Mouse (Mus musculus): Measurements from ENCODE around the gene Cox14.

The Cox14 gene

DNA sequence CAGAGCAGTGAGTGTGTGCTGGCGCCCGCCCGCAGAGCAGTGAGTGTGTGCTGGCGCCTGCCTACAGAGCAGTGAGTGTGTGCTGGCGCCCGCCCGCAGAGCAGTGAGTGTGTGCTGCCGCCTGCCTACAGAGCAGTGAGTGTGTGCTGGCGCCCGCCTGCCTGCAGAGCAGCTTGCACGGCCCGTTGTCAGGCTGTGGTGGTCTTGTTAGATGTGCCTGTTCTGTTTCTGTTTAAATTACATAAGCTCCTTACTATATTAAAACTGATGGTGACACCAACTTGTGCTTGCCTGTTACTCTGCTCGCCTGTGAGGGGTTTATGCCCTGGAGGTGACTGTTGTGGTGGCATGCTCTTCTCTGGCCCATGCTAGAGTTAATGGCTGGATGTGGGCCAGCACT, 17.2 kb upstream of the Cox14 start:
- DNase-seq (ENCODE audit: low read depth, low spot score): no peak

DNA sequence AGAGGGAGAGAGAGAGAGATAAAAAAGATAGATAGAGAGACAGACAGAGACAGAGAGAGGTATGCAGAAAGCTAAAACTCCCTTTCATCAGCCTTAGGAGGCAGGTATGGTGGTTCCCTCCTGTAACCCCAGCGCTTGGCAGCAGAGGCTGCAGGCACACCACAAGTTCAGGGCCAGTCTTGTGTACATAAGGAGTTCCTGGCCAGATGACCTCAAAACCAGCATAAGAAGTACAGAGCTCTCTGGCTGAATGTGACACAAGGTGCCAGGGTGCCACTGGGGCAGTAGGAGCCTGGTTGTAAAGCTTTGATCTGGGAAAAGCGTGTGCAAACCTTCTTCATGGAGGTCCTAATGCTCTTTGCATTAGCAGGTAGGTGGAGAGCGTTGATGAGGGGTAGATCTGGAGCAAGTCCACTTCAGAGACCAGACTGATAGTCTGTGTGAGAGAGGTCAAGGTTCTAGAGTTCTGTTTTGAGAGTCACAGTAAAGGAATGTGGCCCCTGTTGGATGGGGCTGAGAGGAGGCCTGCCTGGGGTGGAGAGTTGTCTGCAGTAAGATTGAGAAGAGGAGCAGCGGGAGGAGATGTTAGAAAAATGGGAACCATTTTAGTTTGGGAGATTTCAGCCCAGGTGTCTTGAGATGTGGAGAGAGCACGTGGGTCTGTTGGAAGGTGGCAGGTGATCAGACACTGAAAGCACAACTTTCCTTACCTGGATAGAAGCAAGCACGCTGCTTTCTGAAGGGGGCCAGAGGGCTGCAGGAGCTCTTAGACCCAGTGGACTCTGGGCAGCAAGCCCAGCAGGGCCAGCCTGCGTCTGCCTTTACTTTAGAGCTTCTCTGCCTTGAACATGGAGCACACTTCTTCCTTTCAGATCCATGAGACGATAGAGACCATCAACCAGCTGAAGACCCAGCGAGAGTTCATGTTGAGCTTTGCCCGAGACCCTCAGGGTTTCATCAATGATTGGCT, 14.9 kb upstream of the Cox14 start:
- no peak for DNase-seq (ENCODE audit: low read depth, low spot score)

DNA sequence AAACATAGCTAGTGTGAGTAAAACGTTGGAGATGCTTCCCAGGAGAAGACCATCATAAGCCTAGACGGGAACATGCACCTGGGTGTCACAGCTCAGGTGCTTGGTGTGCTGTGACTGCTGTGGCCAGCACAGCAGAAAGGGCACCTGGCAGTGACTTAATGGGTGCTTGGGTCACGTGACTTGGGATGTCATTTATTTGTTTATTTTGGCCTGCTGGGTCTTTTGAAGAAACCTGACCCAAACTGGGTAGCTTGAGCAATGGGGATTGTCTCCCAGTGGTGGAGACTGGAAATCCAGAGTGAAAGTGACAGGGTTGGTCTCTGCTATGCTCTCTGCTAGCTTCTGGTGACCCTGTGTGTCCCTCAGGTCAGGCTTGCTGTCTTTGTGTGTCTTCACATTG, 13.9 kb upstream of the Cox14 start:
- no peak for DNase-seq (ENCODE audit: low read depth, low spot score)

DNA sequence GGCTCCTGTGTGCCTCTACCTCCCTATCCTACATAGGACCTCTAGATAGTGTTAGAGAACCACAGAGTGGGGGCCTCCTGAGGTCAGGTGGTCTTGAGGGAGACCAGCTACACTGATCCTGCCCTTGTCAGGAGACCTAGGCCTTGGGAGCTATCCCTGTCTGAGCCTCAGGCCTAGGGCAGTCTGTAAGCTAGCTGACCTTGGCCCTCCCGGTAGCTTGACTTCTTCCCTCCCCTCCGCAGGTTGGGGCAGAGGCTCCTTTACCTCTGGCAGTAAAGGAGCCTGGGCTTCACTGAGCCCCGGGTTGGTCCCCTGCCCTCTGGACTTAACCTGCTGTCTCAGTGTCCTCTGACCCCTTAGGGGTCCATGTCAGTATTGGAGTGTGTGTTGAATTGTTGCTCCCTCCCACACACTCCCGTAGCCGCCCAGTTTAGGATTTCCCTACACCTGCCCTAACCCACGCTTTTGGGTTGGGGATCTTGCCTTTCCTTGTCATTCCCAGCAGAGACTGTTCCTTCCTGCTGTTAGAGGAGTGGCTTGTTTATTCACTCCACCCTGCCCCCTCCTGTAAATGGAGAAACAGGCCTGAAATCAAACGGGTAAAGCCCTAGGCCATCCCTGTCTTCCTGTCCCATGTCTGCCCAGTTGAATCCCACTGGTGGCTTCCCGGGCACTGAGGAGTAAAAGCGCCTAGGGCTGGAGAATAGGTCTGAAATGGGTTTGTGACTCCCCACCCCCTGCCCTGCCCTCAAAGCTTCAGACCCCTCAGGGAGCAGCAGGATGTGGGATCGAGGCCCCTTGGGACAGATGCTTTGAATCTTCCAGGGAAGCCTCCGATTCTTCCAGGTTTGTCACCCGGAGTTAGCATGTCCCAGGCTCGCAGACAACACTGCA, 12.5 kb upstream of the Cox14 start:
- peak; percentile 59 for DNase-seq (ENCODE audit: low read depth, low spot score)

DNA sequence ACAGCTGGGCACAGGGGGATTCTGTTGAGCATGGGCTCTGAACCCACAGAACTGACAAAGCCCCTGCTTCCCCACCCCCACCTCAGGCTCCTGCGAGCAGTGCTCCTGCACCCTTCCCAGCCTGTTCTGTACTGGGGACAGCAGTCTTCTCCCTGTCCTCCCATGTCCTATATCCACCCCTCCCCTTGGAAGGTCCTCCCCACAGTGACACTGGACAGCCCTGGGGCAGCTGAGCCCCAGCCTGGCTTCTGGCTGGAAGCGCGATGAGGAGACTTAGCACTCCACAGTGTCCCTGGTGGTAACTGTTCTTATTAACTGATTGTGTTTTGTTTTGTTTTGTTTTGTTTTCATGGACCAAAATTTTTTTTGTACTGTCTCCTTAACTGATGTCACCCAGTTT, 11.8 kb upstream of the Cox14 start:
- DNase-seq (ENCODE audit: low read depth, low spot score): no peak

DNA sequence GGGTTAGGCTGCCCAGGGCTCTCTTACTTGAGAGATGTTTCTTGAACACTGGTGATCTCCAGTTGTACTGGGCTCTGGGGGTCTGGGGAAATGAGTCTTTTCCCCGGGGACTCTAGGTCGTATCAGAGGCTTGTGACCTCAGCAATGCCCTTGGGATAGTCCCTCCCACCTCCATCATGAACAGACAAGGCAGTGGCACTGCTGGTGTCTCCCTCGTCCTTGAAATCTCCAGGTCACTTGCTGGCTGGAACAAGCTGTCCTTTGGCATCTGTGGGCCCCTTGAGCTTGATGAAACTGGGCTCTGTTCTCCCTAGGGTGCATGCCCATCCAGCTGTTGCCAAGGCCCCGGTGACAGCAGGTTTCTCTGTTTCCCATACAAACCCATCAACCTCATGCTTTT, 11.2 kb upstream of the Cox14 start:
- DNase-seq (ENCODE audit: low read depth, low spot score): no peak

DNA sequence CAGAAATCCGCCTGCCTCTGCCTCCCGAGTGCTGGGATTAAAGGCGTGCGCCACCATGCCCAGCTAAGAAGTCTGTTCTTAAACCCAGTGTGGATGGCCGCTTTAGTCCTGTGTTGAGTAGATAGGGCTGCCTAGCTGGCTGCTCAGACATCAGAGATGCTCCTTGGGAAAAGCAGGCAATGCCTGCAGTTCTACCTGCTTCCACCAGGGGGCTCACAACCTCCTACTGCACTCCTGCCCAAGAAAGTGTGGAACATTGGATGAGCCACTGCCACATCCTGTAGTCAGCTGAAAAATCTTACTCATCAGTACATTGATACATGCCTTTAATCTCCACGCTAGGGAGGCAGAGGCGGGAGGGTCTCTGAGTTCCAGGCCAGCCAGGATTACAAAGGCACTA, 10.6 kb upstream of the Cox14 start:
- DNase-seq (ENCODE audit: low read depth, low spot score): peak; percentile 84

DNA sequence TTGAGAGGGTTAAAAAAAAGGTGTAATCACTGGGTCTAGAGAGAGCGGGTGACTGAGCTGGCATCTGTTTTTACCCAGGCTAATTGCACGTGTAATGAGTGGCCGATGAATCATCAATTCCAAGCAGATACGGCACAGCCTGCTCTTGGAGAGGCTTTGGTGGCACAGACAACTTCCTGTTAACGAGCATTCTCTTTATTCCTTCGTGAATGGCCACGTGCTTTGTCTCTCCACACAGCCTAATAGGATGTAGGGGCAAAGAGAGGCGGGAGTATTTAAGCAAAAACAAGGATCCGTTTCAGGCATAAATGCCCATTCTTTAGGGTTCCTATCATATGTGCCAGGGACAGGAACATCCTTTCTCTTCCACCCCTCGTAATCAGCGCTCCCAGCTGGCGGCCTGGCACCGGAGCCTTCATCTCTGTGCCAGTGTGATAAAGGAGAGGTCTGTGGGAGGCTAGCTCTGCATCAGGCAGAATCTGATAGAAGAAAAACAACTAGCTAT, 10.0 kb upstream of the Cox14 start:
- DNase-seq (ENCODE audit: low read depth, low spot score): no peak

DNA sequence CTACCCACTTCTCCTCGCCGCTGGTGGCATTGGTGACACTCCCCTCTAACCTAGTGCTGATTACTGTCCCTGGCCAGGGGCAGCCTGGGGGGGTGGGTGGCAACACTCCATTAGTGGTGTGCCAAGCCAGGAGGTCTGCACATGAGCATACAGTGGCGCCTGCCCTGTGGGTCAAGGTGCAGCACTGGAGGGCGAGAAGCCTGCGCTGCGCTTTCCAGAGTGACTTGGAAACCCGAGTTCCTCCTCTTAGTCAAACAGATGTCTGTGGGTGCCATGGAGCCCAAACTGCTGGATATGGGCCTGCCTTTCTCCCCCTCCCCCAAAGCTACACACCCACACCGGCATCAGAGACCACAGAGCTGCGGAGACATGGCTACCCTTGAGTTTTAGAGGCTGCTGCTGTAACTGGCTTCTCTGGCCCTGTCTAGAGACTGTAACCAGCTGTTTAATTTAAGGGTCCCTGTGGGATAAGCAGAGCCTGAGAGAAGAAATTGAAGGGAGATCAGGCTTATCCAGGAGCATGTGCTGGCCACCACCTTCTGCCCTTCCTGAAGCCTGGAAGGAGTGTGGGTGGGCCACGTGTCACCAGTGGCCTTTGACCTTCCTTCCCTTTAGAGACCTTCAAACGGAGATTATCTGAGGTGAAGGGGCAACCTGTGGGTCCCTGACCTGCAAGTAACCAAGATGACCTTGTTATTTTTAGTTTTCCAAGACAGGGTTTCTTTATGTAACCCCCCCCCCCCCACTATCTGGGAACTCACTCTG, 9.3 kb upstream of the Cox14 start:
- DNase-seq (ENCODE audit: low read depth, low spot score): no peak

DNA sequence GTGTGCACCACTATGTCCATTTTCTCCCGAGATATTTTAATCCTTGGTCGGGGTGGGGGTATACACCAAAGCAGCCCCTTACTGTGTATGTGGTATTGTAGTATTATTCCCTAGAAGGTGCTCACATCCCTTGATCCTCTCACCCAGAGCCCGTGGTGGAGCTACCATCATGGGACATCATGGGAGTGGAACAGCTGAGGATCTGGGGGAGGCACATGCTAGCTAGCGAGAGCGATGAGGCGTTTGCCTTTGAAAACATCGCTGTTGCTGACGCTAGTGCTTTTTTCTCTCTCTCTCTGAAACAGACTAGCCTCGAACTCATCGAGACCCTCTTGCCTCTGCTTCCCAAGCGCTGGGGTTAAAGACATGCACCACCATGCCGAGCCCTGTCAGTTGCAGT, 8.6 kb upstream of the Cox14 start:
- DNase-seq (ENCODE audit: low read depth, low spot score): no peak

DNA sequence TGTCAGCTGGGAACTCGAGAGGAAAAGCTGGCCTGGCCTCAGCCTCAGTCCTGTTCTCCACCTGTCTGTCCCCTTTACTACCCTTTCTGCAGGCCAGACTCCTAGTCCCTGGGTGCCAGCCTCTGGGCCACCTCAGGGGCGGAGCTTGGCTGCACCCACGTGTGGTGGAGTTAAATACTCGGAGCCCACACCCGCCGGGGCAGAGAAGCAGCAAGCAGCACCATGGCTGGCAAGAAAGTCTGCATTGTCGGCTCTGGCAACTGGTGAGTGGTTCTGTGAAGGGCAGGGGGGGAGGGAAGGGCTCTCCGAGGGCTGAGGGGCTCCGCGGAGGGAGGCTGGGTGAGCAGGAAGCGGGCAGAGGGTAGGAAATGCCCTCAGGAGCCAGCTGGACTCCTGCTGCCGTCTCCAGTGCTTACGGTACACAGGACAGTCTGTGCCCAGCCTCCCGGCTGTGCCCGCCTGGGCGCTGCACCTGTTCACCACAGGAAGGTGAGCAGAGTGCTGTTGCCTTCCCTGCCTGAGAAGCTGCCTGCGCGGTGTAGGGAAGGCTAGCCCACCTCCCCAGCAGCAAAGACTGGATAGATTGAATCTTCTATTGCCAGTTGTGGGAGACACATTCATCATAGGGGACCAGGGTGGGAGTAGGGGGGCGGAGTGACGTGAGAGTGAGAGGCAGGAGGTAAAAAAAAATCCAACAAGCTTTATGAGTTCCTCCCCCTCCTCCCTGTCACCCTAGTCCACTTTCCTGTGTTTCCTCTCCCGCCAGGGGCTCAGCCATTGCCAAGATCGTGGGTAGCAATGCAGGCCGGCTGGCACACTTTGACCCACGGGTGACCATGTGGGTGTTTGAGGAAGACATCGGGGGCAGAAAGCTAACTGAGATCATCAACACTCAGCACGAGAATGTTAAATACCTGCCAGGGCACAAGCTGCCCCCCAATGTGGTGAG, 7.8 kb upstream of the Cox14 start, which contains the start of gene Gpd1:
Gpd1 (plus strand) TSS at position 130 of the 949 bp plus-strand sequence.
- DNase-seq (ENCODE audit: low read depth, low spot score): no peak

DNA sequence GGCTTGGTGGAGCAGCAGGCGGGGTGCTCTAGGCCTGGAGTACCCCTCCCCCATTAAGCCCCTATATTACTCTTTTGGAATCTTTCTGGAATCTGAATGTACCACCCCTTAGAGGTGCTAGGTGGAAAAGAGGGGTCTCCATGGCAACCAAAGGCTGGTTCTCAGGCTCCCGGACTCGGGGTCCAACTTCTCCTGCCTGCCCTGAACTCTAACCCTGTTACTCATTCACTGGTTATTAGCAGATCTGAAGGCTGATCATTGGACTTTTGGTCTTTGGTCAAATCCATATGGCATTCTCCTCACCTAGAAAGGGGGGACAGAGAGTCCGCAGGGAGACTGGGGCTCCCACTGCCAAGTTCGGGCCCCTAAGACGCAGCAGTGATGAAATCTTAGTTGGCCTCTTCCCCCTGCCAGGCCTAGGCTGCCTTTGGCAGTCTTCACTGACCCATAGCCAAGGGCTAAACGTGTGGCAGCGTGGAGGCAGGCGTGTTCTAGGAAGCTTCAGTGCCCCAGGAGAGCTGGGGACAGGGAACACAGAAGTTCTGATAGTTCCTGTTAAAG, 6.9 kb upstream of the Cox14 start:
- no peak for DNase-seq (ENCODE audit: low read depth, low spot score)

DNA sequence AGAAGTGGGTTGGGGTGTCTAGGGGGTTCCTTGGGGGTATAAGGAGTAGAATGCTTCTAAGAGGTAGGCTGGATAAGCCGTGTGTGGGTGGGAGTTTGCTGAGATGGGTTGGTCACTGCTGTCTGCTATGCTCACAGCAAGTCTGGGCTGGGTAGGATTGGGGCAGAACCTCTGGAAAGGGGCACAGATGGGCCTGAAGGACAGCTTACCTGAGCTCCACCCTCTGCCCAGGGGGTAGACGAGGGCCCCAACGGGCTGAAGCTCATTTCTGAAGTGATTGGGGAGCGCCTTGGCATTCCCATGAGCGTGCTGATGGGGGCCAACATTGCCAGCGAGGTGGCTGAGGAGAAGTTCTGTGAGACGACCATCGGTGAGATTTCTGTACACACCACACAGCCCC, 5.6 kb upstream of the Cox14 start:
- no peak for DNase-seq (ENCODE audit: low read depth, low spot score)

DNA sequence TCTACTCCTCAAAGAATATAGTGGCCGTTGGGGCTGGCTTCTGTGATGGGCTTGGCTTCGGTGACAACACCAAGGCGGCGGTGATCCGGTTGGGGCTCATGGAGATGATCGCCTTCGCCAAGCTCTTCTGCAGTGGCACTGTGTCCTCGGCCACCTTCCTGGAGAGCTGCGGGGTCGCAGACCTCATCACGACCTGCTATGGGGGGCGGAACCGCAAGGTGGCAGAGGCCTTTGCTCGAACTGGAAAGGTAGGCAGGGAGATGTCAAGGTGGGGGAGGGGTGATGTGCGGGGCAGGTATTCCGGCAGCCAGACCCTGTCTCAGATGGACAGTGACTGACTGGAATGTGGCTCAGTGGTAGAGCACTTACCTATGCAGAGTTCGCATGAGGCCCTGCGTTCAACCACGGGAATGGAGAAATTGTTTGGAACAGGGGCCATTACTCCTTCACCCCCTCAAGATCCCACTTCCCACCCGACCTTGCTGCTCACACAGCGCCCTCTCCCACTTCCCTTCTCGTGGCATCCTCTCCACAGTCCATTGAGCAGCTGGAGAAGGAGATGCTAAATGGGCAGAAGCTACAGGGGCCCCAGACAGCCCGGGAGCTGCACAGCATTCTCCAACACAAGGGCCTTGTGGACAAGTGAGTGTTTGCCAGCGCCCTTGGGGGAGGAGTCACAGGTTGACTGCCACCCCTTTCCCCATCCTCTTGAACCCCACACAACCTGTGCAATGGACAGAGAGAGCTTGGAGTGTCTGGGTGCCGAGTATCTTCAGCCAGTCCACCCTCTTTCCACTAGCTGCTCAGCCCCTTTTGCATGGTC, 3.3 kb upstream of the Cox14 start:
- no peak for DNase-seq (ENCODE audit: low read depth, low spot score)

DNA sequence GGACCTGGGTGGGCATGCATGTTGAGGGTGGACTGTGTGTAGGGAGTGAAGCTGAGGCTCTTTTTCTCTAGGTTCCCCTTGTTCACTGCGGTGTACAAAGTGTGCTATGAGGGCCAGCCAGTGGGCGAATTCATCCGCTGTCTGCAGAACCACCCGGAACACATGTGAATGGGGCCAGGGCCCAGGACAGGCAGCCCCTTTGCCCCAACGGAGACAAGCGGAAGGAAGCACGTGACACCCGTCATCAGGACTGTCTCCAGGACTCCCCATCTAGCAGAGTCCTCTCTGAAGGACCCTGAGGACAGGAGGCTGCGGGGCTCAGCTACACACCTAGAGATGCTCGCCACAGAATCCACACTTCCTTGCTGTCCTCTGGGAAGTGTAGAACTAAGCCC, 2.3 kb upstream of the Cox14 start:
- no peak for DNase-seq (ENCODE audit: low read depth, low spot score)

DNA sequence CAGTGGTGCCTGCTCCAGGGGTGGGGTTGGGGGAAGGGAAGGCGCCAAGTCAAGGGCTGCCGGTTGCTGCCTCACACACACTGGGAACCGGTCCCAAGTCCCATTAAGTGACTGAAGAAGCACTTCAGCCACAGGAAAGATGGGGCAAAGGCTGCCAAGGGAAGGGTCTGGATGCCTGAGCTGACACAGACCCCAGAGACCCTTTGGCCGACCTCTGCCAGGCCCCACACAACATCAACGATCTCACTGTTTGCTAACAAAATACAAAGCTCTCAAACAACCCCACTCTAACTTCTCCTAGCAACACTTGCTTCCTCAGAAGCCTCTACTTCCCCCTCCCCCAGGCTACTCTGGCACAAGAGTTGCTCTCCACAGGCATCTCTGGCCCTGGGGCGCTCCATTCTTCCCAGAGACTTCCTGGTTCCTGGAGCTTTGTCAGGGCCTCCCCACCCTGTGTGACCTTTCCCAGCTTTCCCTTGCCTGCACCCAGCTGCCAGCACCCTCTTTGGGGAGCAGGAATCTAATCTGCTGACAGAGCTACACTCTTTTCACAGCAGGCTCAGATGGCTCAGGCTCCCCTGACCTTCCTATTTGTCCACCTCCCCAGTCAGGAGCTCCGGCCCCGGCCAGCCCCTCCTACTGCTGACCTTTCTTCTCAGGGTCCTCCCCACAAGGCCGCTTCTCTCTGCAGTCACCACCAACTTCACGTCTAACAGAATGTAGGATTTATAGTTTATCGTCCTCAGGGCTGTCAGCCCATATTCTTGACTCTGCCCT, 1.7 kb upstream of the Cox14 start:
- DNase-seq (ENCODE audit: low read depth, low spot score): peak; percentile 55

DNA sequence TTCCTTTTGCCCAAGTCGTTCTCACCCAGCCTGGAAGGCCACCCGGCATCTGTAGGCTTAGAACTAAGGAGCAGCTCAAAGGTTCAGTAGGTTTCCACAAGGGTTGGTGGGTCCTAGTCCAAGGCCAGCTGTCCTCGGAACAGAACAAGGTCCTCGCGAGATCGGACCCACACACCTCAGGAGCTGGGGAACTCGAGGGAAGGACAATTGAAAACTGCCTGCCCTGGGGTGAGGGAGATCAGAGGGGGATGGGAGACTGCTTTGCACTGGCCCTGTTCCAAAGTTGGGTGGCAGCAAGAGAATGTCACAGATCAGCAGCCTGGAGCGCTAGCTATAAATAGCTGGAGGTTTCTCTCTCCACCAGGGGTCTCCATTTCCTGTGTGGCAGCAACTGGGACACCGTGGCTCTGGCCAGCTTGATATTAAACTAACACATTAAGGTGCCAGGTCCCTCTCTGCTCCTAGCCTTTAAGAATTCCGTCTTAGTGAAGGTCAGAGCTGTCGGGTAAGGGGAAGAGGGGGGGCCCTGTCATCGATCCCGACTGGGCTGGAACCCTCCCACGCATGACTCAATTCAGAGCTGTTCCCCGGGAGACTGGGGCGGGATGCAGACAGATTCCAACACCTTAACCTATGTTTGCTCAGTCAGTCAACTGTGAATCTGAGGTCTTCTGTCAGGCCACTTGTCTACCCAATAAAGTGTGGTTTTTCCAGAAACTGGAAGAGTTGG, 961 bp upstream of the Cox14 start:
- peak; percentile 84 for DNase-seq (ENCODE audit: low read depth, low spot score)

DNA sequence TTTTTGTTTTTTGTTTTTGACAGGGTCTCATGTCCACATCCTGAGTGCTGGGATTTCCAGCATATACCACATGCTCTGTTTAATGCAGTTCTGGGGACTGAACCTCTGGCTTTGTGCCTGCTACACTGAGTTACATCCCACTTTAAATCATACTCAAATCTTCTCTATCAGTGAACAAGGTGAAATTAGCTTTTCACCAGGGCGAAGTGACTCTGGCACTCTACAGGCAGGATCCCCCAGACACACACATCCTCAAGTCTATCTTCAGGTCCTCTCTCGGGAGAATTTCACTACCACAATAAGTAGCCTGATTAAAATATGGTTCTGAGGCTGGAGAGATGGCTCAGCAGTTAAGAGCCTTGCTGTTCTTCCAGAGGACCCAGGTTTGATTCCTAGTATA, 1.1 kb downstream of the Cox14 start:
- DNase-seq (ENCODE audit: low read depth, low spot score): no peak
